In genomic region chr5:63262568-63262967, GRCm38 (mm10) we compare ENCODE assay signal across 13 mouse cellular contexts.
DNase-seq lines count a peak whose midpoint lies in the region.
"Had no signal": no experiment of that assay in that cellular context is flagged by ENCODE, and none has a peak within 500 bp of the region (broad histone marks: within the 10 kb centered on the region; RNA-seq: fewer than 3 reads in every experiment).

No protein-coding gene starts in this region.

- DNase-seq in cerebellum, adult 8-10 months: peak; percentile 1
- DNase-seq in cerebellum, postnatal 25 days: no peak
- peak; percentile 11 to 19 for DNase-seq in kidney, postnatal 4 days
- no peak for DNase-seq in kidney, adult 8-10 months
- DNase-seq in Muller cell, postnatal 12 days (ENCODE audit: inconsistent ontology term): peak; percentile 42
- peak; percentile 13 to 72 for DNase-seq in layer of hippocampus, adult 18-20 months (ENCODE audit: low spot score in 2 of 2)
- DNase-seq in urinary bladder, postnatal 4 days (ENCODE audit: low spot score in 2 of 2): no peak
- DNase-seq in heart, postnatal 4 days: no peak
- DNase-seq: gastrocnemius, postnatal 25 days; kidney, adult 2 months; lung, postnatal 4 days; midbrain, embryonic 14.5 days; thymus, postnatal 14 days had no signal

Comparison
In these comparisons a context has a peak if more than half of its experiments do, and no peak if none do; other contexts are left out.
1. DNase-seq: peak in cerebellum, adult 8-10 months (single experiment), kidney, postnatal 4 days (2 of 2), Muller cell, postnatal 12 days (single experiment) and layer of hippocampus, adult 18-20 months (2 of 2); none in cerebellum, postnatal 25 days (0 of 2), kidney, adult 8-10 months (0 of 2), urinary bladder, postnatal 4 days (0 of 2) and heart, postnatal 4 days (single experiment).